Mouse (Mus musculus) hindlimb bud, embryonic 11.5 days (tissue): ENCODE data around the gene Ltbp1.

Experiments
- DNase-seq: peaks from one replicate; pipeline ENCODE4 v3.0.0-alpha.2; 2012; ENCODE audit warnings: low read depth, low spot score; ENCODE audit errors: extremely low spot score

Ltbp1 gene

GRCm38 (mm10) chr17:75278561-75278960 is 273.2 kb downstream of the Ltbp1 start:
- DNase-seq = no peak

GRCm38 (mm10) chr17:75281345-75281744 is 276.0 kb downstream of the Ltbp1 start:
- DNase-seq = no peak

DNA sequence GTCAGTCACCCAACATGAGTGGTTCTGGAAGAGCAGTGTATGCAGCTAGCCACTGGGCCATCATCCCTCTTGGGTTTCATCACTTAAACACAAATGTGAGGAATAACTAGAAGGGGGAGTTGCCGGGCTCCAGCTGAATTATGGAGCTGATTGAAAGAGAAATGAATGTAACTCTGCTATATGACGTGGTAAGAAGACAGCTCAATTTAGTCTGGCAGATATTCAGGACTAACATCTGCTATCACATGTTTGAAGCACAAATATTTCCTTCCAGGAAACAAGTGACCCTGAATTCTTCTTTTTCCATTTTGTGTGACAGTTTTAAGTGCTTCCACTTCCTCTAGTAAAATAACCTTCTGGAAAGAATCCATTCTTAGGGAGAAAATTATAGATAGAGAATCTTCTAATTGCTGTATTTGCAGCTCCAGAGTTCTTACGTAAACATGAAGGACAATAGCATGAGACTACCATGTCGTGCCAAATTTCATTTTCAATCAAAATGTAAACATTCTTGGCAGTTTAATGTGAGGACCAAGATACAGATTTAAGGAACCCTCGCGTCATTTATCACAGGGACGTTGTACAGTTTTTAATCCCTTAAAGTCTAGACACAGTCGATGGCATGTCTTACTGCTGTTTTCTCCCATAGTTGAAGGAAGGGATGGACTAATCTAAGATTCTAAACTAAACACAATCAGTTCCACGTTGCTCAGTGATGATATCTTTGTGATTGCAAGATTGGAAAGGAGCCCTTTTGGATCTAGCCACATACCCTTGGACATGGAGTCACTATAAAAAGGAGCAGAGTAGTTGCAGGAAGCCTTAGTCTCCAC is 279.7 kb downstream of the Ltbp1 start:
- no peak for DNase-seq

DNA sequence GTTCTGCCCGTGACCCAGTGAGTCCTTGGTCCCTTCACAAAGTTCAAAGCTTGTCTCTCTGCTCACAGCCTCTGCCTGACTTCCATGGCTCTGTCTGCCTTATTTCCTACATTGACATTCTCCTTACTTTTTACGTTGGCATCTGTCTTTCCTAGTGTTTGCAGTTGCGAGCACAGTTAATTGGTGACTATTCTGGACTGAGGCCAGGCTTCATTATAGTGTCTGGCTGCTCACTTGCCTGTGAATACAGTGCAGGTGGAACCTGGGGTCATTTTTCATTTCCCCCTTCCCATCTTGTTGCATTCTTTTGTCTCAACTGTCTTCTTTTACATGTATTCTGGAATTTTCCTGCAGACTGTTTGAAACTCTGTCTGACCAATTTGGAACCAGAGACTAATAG is 287.6 kb downstream of the Ltbp1 start:
- DNase-seq = no peak

- DNase-seq = no peak
Measured at GRCm38 (mm10) chr17:75293725-75294124, 288.4 kb downstream of the Ltbp1 start.

- no peak for DNase-seq
Measured at GRCm38 (mm10) chr17:75300908-75301307, 295.5 kb downstream of the Ltbp1 start.

DNA sequence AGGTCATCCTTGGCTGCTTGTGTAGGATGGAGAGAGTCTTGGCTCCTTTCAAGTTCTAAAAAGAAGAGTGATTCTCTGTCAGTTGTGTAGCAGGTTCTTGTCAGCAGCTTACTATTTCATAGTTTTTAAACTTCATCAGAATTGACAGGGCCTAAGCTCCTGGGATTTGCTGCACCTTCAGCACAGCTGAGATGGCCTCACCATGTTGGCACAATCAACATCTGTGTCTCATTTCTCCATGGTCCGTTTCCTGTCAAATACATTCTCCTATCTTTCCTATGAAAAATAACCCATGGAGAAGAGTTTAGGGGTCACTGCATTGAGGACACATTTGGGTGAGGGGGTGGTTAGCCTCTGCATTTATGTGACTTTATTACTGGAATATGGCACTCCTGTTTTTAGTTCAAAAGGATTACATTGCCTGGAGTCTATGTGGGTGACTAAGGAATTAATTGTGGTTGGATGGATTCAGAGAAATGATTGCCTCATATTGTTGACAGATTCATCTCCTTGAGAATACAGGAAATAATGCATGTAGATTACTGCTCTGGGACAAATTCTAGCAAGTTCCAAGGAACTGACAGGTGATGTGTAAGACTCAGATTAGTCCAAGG is 299.5 kb downstream of the Ltbp1 start:
- DNase-seq = no peak

- no peak for DNase-seq
Measured at GRCm38 (mm10) chr17:75305714-75306113, 300.3 kb downstream of the Ltbp1 start.

DNA sequence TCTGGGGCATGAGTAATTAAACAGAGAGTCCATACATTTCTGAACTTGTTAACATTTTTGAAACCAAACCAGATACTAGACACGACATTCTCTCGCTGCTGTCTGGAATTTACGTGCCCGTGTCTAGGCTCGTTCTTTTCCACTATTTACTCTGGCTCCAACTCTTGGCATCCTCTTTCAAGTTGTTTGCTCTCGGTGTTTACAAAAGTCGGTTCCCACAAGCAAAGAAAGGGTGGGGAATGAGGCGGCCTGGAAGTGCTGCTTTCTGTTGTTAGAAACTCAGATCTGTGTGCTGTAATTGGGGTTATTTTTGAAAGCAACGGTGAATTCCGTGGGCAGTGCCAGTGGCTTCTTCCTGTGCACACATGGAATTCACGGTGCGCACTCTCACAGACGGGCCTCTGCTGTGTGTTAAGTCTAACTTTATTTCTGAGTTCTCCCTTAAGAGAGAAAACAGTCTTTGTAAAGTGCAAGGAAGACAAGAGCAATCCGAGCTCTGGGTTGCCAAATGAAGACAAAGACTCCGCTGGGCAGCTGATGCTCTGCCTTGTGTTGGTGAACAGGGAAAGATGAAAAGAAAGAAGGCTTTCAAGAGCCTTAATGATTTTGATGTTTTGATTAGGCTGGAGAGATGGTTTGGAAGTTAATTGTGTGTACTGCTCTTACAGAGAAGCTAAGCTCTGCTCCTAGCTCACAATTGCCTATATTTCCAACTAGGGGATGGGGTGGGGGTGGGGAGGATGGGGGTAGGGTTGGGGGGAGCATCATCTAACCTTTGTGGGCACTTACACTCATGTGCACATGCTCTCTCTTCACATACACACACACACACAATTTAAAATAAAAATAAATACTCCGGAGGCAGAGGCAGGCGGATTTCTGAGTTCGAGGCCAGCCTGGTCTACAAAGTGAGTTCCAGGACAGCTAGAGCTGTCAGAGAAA is 302.0 kb downstream of the Ltbp1 start:
- no peak for DNase-seq

DNA sequence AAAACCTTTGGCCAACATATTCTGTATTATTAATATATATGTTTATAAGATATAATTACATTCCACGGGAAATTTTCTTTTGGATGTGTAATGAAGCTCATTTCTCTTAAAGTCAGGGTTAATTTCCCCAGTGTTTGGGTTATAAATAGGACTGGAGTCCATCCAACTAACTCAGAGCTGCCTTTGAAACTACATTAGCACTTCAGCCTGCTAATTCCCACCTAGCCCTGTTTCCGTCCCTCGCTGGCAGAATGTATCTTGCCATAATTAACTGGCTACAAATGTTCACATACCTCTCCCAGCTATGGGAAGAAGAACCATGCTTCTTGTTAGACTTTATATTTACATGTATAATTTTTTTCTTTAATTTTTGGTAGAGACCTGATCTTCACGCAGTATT is 311.7 kb downstream of the Ltbp1 start:
- no peak for DNase-seq

DNA sequence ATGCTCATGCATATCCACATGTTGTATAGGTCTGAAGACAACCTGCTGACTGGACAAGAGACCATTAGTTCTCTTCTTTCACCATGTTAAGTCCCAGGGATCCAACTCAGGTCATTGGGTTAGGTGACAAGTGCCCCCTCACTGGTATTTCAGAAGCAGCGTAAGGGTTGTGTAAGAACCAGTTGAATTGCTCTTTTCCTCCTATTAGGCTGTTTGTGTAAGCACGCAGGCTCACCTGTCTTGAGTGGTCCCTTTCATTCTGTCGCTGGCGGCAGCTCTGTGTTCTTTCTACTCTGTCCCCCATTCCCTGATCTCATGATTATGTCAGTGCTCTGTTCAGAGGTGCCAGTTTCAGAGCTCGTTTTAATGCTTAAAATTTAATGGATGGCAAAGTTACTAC is 317.9 kb downstream of the Ltbp1 start:
- no peak for DNase-seq

DNA sequence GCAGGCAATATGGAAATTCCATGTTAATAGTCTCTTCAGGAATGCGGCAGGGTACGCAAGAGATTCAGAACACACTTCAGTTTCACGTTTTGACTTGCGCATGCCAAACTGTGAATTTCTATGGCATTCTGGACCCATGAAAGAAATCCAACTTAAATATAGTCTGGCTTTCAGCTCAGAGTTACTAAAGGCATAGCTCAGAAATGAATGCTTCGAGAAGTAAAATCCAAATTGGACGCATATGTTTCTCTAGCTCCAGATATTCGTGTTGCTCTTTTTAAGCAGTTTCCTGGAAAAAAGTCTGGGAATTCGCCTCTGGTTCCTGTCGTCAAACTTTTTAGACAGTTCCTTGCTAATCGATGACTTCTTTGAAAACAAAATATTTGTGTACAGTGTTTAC is 318.4 kb downstream of the Ltbp1 start:
- DNase-seq = no peak

GRCm38 (mm10) chr17:75328102-75328639 is 322.8 kb downstream of the Ltbp1 start:
- DNase-seq = no peak

DNA sequence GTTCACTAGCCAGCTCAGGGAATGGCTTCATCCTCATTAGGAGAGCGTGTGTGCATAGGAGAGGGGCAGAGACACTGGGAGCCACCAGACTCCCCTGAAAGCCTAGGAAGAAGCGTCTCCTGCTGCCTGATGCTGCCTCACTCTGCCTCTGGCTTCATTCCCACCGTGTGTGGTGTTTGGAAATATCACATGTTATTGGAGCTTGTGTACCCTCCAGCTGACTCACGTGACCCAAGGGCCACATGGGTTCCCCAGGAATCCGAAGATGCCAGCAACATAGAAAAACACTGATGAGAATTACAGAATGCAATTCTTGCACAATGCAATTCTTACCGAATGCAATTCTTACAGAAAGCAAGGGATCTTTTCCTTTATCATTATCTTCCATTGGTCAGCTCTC is 325.0 kb downstream of the Ltbp1 start:
- DNase-seq = no peak

DNA sequence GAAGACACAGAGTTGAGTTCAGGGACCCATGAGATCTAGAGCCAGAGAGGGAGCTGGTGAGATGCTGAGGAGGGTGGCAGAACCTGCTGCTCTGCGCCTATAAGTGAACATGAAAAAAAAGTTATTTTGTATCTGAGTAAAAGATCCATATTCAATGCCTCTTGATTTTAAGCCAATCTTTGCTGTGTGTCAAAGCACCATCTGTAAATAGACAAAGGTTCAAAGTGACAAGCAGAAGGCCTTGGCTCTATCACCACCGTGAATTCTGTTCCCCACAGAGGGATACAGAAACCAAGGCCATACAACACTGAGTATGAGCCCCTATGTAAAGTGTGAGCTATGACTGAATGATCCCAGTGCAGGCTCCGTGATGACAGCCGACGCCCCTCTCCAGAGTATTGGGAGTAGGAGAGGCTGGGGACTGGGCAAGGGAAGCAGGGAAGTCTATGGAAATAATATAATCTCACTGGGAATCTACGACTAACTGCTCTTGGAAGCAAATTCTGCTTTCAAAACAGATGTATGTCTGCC is 326.1 kb downstream of the Ltbp1 start:
- no peak for DNase-seq

GRCm38 (mm10) chr17:75332289-75332688 is 326.9 kb downstream of the Ltbp1 start:
- no peak for DNase-seq

DNA sequence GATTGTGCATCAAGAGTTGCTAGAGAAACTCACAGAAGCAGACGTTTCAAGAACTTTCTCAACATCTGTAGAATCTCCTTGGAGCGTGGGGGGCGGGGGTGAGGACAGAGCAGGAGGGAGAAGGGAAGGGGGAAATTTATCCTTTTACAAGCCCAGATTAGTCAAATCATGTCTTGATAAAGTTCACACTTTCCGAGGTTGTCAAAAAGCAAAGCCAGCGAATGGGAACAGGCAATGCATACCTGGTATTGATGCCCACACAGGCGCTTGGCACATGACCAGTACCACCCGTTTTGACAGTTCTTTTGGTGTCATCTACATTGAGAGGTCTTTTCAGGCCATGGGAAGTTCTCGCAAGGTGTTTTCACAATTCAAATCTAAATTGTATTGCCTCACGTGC is 327.6 kb downstream of the Ltbp1 start:
- no peak for DNase-seq

GRCm38 (mm10) chr17:75333759-75334158 is 328.4 kb downstream of the Ltbp1 start:
- no peak for DNase-seq

DNA sequence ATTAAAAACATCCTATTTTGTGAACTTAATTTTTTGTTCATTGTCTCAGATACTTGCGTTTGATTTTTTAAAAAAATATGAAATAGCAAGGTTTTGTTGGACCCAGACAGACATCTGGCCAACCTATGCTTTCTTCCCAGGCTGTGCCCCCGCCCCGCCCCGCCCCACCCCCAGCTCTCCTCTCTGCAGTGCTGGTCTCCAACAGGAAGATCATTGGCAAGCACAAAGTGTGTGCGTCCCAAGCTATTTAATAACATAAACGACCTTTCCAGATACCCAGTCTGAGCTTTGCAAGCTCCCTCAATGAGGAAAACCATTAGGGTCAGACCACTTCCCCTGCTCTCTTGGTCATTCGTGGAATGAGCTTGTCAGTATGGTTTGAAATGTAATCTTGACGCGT is 330.3 kb downstream of the Ltbp1 start:
- no peak for DNase-seq

DNA sequence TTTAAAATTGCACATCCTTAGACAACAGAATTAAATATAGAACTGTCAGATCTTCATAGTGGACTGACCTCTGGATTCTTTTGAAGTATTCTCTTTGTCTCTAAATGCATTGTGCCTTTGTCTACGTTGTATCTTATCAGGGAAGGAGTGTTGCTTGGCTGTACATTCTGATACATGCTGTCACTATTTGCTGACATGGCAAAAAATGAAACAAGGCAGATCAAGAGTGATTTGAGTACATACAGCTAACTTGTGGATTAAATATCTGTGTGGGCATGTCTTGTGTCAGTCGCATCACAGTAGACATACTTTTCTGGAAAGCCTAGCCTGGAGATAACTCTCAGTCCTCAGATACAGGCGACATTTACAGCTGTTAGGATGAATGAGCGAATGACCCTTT is 335.9 kb downstream of the Ltbp1 start:
- no peak for DNase-seq

DNA sequence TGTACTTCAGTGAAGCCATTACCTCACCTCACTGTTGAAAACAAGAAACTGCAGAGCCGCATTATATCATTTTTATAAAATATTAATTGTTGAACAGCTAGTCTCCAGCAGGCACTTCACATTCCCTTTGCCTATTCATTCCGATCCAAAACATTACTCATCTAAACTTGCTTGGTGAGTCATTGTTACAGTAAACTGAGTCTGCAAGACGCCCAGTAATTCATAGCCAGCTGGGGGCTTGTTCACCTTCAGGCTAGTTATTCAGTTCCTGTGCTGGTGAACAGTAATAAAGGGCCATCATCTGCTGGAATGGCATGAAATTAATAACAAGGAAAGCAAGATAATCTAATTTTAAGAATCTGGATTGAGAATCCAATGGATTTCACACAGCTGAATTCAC is 339.7 kb downstream of the Ltbp1 start:
- DNase-seq = no peak
